Mouse (Mus musculus): ENCODE results near the gene Coa7. TPM values are rescaled to one million over a fixed set of nuclear protein-coding genes. Genes with fewer than 3 reads are reported as not detected.
"Not testable (repeated sequence)": the region's sequence is repeated elsewhere in the genome, so short reads cannot be mapped to it uniquely, and the experiment has no call there.

The Coa7 gene
- polyA plus RNA-seq, 2 experiments: 9.3 to 29.1 TPM

DNA sequence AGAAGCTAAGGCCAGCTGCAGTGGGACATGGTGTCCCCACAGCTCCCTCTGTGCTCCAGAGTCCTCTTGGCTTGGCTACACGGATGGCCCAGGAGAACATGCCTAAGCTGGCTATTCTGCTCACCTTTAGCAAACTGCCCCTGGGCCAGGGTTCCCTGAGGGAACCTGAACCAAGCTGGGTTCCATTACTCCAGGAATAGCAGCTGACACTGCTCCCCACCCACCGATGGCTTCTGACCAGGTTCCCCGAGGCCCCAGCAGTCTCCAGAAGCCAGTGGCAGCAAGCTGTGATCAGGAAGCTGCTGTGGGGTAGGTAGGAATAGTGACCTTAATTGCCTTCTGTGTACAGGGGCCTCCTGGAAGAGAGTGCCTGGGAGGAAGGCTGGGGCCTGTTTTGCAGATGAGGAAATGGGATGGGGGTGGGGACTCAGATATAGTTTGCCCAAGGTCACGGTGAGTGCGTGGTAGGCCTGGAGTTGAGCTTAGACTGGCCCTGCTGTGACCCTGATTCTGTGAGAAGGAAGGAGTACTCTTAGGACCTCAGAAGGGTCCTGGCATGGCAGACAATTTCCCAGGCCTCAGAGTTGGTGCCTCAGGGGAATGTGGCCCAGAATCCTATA lies 20.4 kb downstream of the Coa7 start:
- ATAC-seq (ENCODE audit: insufficient read depth): peak; percentile 20; the same call in 1 of the 2 replicates
- Histone ChIP-seq H3K4me3 (ENCODE audit: insufficient read depth in 1 of 2, low read depth in 2 of 2, low read length in 2 of 2) (no peak overlapping the region), H3K9ac (replicated peaks) (no peak overlapping the region), H3K4me2 (ENCODE audit: low read depth) (no peak overlapping the region), H3K27me3 (ENCODE audit: control insufficient read depth, insufficient read depth, low read length) (no peaks in the 10 kb centered on the region), H3K4me1 (replicated peaks; ENCODE audit: control insufficient read depth in 2 of 2, insufficient read depth in 2 of 2, low read length in 1 of 2) (peaks cover 0 to 19% of the 10 kb centered on the region in 2 experiments; a peak in 2 of 4 replicates), H3K27ac (no peak overlapping the region), H3K9me3 (ENCODE audit: control insufficient read depth, low read length) (no peaks in the 10 kb centered on the region), H3K36me3 (replicated peaks; ENCODE audit: control insufficient read depth, insufficient read depth, low read depth) (no peaks in the 10 kb centered on the region)
- 31% methylated on average over 5 of the region's 5 CpGs for WGBS (ENCODE audit: insufficient replicate concordance)
- TF ChIP-seq CTCF (IDR thresholded peaks at IDR 0.05; ENCODE audit: low read depth) (no peak), EP300 (IDR thresholded peaks at IDR 0.05; ENCODE audit: low read depth) (no peak)
- DNase-seq (ENCODE audit: low read depth in 3 of 3, low spot score in 3 of 3): no peak

DNA sequence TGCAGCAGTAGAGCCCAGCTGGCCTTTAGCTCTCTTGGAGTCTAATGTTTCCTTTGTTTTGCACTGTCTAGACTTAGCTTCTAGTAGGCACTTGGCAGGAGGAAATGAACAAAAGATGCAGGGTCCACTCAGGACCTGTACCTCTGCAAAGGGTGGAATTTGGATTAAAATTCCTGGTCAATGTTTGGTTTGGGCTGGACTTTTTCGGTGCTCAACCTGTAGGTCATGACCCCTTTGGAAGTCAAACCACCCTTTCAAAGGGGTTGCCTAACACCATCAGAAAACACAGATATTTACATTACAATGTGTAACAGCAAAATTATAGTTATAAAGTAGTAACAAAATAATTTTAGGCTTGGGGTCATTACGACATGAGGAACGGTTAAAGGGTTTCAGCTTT lies 21.1 kb downstream of the Coa7 start:
- no peak overlapping the region for H3K4me2 ChIP-seq (ENCODE audit: low read depth)
- WGBS (ENCODE audit: insufficient replicate concordance): 66% methylated on average over 3 of the region's 3 CpGs
- no peak overlapping the region for H3K4me3 ChIP-seq (ENCODE audit: insufficient read depth in 1 of 2, low read depth in 2 of 2, low read length in 2 of 2)
- DNase-seq (ENCODE audit: low read depth in 3 of 3, low spot score in 3 of 3): no peak
- no peak overlapping the region for H3K9ac ChIP-seq (replicated peaks)
- no peaks in the 10 kb centered on the region for H3K27me3 ChIP-seq (ENCODE audit: control insufficient read depth, insufficient read depth, low read length)
- TF ChIP-seq CTCF (IDR thresholded peaks at IDR 0.05; ENCODE audit: low read depth) (no peak), EP300 (IDR thresholded peaks at IDR 0.05; ENCODE audit: low read depth) (no peak)
- peaks cover 0 to 22% of the 10 kb centered on the region in 2 experiments; a peak in 2 of 4 replicates for H3K4me1 ChIP-seq (replicated peaks; ENCODE audit: control insufficient read depth in 2 of 2, insufficient read depth in 2 of 2, low read length in 1 of 2)
- H3K27ac ChIP-seq: no peak overlapping the region
- no peaks in the 10 kb centered on the region for H3K36me3 ChIP-seq (replicated peaks; ENCODE audit: control insufficient read depth, insufficient read depth, low read depth)
- no peak for ATAC-seq (ENCODE audit: insufficient read depth)
- no peaks in the 10 kb centered on the region for H3K9me3 ChIP-seq (ENCODE audit: control insufficient read depth, low read length)

DNA sequence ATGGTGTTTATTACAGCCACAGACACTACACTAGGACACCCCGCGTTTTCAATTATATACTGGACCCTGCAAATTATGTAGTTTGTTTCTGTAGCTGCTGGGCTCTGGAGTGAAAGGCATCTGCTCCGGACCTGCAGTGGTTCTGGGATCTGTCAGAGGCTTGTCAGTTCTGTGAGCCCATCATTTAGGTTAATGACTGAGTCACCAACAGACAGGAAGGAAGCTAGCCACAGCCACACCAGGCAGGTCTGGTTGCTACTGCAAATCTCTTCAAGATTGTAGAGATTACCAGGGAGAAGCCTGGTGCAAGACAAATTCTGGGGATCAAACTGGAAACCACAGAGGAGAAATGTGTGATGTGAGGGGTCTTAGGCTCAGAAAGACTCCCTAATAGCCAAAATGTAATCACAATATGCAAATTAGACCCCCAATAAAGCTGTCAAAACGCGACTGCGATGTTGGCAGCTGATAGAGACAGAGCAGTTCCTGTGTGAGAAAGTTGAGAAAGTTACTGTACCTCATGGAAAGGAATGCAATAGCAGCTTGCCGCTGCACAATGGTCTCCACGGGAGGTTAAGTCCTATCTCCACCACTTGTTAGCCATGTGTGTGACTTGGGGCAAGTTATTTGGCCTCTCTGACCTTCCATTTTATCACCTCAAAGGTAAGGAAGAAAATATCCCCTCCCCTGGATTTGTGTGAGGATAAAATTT lies 22.1 kb downstream of the Coa7 start:
- DNase-seq (ENCODE audit: low read depth in 3 of 3, low spot score in 3 of 3): no peak
- no peak overlapping the region for H3K4me3 ChIP-seq (ENCODE audit: insufficient read depth in 1 of 2, low read depth in 2 of 2, low read length in 2 of 2)
- WGBS (ENCODE audit: insufficient replicate concordance): 13% methylated on average over 8 of the region's 8 CpGs
- H3K27ac ChIP-seq: no peak overlapping the region
- no peaks in the 10 kb centered on the region for H3K36me3 ChIP-seq (replicated peaks; ENCODE audit: control insufficient read depth, insufficient read depth, low read depth)
- TF ChIP-seq CTCF (IDR thresholded peaks at IDR 0.05; ENCODE audit: low read depth) (no peak), EP300 (IDR thresholded peaks at IDR 0.05; ENCODE audit: low read depth) (no peak)
- ATAC-seq (ENCODE audit: insufficient read depth): no peak
- no peak overlapping the region for H3K4me2 ChIP-seq (ENCODE audit: low read depth)
- no peaks in the 10 kb centered on the region for H3K27me3 ChIP-seq (ENCODE audit: control insufficient read depth, insufficient read depth, low read length)
- peaks cover 2 to 25% of the 10 kb centered on the region in 2 experiments; a peak in 2 of 4 replicates for H3K4me1 ChIP-seq (replicated peaks; ENCODE audit: control insufficient read depth in 2 of 2, insufficient read depth in 2 of 2, low read length in 1 of 2)
- H3K9me3 ChIP-seq (ENCODE audit: control insufficient read depth, low read length): no peaks in the 10 kb centered on the region
- H3K9ac ChIP-seq (replicated peaks): no peak overlapping the region

DNA sequence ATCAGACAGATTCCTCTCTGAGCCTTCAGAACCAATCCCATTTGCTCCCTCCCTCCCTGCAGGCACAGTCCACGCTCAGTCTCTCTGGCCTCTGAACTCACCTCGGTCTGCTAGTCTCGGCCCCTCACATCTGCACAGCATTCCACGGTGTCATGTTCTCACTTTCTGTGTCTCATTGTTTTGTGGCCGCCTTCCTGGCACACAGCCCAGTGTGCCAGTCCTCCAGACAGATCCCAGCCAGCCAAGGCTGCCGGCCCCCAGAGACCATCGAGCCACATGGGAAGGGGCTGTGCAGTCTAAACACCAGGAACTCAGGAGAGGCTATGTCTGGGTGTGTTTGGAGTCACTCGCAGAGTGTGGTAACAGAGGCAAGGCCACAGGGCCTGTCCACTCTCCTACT lies 22.9 kb downstream of the Coa7 start:
- Histone ChIP-seq H3K4me2 (ENCODE audit: low read depth) (no peak overlapping the region), H3K9ac (replicated peaks) (no peak overlapping the region), H3K36me3 (replicated peaks; ENCODE audit: control insufficient read depth, insufficient read depth, low read depth) (no peaks in the 10 kb centered on the region), H3K4me1 (replicated peaks; ENCODE audit: control insufficient read depth in 2 of 2, insufficient read depth in 2 of 2, low read length in 1 of 2) (peaks cover 2 to 29% of the 10 kb centered on the region in 2 experiments; a peak in 2 of 4 replicates), H3K27me3 (ENCODE audit: control insufficient read depth, insufficient read depth, low read length) (no peaks in the 10 kb centered on the region), H3K27ac (no peak overlapping the region), H3K4me3 (ENCODE audit: insufficient read depth in 1 of 2, low read depth in 2 of 2, low read length in 2 of 2) (no peak overlapping the region), H3K9me3 (ENCODE audit: control insufficient read depth, low read length) (no peaks in the 10 kb centered on the region)
- TF ChIP-seq CTCF (IDR thresholded peaks at IDR 0.05; ENCODE audit: low read depth) (no peak), EP300 (IDR thresholded peaks at IDR 0.05; ENCODE audit: low read depth) (no peak)
- no peak for DNase-seq (ENCODE audit: low read depth in 3 of 3, low spot score in 3 of 3)
- ATAC-seq (ENCODE audit: insufficient read depth): no peak
- WGBS (ENCODE audit: insufficient replicate concordance): 43% methylated on average over 8 of the region's 8 CpGs

DNA sequence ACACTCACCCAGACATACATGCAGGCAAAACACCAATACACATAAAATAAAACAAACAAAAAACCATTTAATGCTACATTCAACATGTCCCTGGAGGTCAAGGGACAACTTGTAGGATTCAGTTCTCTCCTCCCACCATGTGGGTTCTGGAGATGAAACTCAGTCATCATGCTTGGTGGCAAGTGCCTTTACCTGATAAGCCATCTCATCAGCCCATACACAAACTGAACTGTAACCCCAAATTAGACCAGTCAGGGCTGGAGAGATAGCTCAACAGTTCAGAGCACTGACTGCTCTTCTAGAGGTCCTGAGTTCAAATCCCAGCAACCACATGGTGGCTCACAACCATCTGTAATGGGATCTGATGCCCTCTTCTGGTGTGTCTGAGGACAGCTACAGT lies 25.7 kb downstream of the Coa7 start:
- not testable (repeated sequence) for H3K27ac ChIP-seq; H3K36me3 ChIP-seq (replicated peaks; ENCODE audit: control insufficient read depth, insufficient read depth, low read depth); H3K4me3 ChIP-seq (ENCODE audit: insufficient read depth in 1 of 2, low read depth in 2 of 2, low read length in 2 of 2); H3K4me2 ChIP-seq (ENCODE audit: low read depth); H3K9me3 ChIP-seq (ENCODE audit: control insufficient read depth, low read length); H3K9ac ChIP-seq (replicated peaks); H3K27me3 ChIP-seq (ENCODE audit: control insufficient read depth, insufficient read depth, low read length)
- DNase-seq (ENCODE audit: low read depth in 3 of 3, low spot score in 3 of 3) (peak; percentile 31 to 51 (median 41)), ATAC-seq (ENCODE audit: insufficient read depth) (peak; percentile 75)
- peak; percentile 86 for TF ChIP-seq EP300 (IDR thresholded peaks at IDR 0.05; ENCODE audit: low read depth)
- H3K4me1 ChIP-seq (replicated peaks; ENCODE audit: control insufficient read depth in 2 of 2, insufficient read depth in 2 of 2, low read length in 1 of 2): peaks cover 2 to 24% of the 10 kb centered on the region in 2 experiments; a peak in 2 of 4 replicates
